Mouse (Mus musculus): ENCODE data around the gene Hist1h2ah.

Hist1h2ah gene

GRCm38 (mm10) chr13:22039364-22039763, 4.0 kb upstream of the Hist1h2ah start:
- DNase-seq (ENCODE audit: low read depth), result no peak

- DNase-seq (ENCODE audit: low read depth), result no peak
These were observed 2.0 kb upstream of the Hist1h2ah start for GRCm38 (mm10) chr13:22037415-22037814.

- no peak for DNase-seq (ENCODE audit: low read depth)
These were observed 1.6 kb upstream of the Hist1h2ah start for GRCm38 (mm10) chr13:22036986-22037385.

DNA sequence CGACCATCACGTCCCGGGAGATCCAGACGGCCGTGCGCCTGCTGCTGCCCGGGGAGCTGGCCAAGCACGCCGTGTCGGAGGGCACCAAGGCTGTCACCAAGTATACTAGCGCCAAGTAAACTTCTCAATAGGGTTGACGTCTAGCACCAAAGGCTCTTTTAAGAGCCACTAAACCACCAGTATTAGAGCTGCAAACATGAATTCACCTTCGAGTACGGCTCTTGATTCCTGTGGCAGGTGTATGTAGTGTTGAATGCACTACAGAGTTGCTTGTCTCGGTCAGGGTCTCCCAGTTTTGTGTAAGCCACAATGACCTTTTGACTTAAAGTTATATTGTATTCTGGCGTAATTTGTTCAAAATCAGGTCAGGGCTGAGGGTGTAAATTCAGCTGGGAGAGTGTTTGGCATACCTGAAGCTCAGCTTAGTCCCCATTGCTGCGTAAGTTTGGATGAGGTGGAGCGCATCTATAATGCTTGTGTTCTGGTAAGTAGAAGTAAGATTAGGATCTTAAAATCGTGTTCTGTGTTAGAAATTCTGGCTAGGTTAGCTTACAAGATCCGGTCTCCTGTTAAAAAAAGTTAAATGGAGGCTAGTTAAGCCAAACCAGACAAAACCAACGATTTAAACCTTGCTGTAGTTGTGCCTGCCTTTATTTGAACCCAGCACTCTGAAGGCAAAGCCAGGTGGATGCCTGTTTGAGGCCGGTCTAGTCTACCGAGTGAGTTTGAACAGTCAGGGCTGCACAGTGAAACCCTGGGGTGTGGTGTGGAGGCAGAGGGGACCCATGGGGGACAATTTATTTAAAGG, 985 bp upstream of the Hist1h2ah start:
- DNase-seq (ENCODE audit: low read depth), result no peak

DNA sequence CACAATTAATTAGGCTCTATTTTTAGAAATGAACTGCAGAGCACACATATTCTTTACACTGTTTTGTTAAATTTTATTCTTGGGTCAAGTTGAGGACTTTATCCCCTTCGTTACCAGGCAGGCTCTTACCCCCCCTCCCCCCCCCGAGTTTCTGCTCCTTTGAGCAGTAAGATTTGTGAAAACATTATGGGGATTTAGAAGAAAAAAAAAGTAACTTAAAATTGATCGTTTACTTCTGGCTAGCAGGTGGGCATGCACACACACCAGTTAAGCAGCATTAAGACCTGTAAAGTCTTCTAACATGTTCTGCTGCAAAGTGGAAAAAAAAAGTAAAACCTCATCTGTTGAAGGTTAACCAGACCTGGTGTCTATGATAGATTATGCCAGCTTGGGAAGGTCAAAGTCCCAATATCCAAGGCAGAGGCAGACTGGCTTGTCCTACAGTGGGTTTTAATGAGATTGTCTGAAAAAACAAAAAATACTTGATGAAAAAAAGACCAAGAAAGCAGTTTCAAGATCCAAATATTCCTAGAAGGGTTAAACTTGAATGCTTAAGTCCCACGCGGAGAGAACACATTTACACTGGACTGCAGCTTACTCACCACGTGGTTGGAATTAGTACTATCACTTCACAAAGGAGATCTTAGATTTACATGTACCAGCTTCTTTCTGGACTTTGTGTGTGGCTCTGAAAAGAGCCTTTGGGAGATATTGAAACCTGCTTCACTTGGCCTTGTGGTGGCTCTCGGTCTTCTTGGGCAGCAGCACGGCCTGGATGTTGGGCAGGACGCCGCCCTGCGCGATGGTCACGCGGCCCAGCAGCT, 713 bp downstream of the Hist1h2ah start:
- DNase-seq (ENCODE audit: low read depth), result no peak

DNA sequence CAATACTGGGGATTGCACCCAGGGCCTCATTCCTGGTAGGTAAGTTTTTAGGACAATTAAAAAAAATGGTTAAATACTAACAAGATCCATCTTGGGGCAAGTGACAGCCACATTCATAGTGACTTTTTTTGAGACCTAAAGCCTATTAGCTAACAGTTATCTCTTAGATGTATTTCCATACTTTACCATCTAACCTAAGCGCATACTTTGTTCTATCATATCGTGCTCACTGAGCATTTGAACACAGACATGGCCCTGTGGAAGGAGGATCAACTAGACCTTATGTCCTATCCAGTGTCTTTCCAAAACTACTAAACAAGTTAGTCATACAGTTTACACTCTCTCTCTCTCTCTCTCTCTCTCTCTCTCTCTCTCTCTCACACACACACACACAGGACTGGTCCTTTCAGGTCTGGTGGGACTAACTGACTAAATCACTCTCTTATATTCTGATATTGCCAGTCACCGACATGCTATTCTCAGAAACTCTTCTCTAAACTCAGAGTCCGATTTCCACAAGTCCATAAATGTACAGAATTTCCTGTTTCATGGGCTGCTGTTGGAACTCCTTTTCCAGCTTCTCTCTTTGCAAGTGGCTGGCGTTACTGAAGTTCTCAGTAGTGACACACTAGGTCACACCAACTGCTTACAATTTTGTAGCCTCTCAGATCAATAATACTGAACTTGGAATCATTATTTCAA, 1.5 kb downstream of the Hist1h2ah start:
- no peak for DNase-seq (ENCODE audit: low read depth)

GRCm38 (mm10) chr13:22030493-22030892, 4.9 kb downstream of the Hist1h2ah start:
- no peak for DNase-seq (ENCODE audit: low read depth)

GRCm38 (mm10) chr13:22029928-22030327, 5.4 kb downstream of the Hist1h2ah start:
- DNase-seq (ENCODE audit: low read depth), result no peak

DNA sequence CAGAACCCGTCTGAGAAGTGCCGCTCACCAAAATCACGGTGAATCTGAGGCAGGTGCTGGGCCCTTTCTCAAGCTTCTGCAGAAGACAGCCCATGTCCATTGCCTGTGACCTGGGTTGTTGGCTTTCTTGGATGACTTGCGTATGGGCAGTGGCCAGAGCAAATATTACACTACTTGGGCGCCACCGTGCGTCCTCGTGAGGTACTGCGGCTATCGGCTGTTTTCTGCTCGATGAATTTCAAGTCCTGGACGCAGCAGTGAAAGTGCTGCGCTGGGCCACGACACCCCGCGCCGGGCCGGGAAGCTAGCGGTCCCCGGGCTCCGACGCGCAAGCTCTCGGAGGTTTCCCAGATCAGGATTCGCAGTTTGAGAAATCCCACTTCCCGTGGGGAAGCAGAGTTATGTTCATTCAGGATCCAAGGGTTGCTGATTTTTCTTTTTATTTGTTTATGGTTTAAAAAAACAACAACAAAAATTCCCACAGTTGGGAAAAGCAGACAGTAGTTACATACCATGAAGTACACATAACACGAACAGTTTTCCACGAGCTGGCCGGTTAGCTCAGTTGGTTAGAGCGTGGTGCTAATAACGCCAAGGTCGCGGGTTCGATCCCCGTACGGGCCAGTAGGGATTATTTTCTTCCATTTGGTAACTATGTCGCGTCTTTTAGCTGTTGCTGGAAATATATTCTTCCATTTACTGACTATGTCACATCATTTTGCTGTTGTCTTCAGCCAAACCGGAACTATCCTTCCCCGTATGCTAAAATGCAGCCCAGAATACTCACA, 6.5 kb downstream of the Hist1h2ah start:
- peak; percentile 90 for DNase-seq (ENCODE audit: low read depth)

DNA sequence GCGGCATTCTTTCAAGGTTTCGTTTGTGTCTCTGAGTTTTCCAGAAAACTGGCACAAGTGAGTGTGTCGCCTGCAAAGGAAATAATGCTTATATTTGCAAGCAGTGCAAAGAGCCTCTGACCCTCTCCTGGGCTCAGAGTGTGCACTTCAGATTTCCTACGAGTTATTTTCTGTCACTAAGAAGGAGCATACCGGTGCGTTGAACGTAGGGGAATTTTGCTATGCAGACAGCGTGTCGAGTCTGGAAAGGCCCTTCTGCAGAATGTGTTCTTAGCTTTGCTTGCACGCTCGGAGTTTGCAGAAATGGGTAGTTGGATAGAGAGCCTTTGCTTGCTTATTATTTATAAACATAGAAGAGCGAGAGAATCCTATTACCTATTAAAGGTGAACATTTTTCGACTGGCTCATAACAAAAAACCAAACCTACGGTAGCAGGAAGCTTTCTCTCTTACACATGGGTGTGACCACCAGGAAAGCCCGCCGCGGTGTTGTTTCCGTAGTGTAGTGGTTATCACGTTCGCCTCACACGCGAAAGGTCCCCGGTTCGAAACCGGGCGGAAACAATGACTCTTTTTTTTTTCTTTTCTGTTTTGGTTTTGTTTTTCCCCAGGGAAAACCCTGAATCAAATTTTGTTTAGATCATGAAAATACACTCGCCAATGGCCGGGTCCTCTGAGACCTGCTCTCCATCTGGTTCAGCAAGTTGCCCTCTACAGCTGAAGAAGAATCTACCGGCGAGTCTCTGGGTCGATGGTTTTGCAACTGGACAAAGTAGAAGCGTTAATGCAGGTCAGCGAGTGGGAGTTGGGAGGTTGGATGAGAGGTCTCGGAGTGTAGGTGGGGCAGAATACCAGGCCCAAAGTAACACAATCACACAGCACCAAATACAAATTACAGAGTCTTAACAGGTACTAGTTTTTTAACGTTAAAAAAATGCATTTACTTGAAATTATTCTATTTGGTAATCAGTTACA, 9.0 kb downstream of the Hist1h2ah start:
- DNase-seq (ENCODE audit: low read depth), result no peak

- peak; percentile 92 for DNase-seq (ENCODE audit: low read depth)
These were observed 13.1 kb downstream of the Hist1h2ah start for GRCm38 (mm10) chr13:22022241-22022640.

GRCm38 (mm10) chr13:22021581-22021980, 13.8 kb downstream of the Hist1h2ah start:
- DNase-seq (ENCODE audit: low read depth), result no peak

DNA sequence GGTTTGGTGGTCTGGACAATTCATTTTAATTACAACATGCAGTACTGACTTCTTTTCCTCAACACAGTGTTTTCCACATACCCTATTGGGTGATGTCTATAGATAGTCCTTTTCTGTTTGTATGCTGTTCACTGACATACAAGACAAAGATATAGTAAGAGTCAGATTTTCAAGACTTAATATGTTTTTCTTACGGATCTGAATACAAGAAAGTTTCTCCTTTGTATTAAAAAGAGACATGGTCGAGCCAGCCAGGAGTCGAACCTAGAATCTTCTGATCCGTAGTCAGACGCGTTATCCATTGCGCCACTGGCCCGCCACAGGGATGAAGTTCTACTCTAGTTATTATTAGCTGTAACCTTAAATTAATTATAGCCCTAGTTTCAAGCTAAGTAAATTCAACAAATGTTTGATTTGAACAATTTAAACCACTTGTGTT, 14.4 kb downstream of the Hist1h2ah start:
- DNase-seq (ENCODE audit: low read depth), result no peak

DNA sequence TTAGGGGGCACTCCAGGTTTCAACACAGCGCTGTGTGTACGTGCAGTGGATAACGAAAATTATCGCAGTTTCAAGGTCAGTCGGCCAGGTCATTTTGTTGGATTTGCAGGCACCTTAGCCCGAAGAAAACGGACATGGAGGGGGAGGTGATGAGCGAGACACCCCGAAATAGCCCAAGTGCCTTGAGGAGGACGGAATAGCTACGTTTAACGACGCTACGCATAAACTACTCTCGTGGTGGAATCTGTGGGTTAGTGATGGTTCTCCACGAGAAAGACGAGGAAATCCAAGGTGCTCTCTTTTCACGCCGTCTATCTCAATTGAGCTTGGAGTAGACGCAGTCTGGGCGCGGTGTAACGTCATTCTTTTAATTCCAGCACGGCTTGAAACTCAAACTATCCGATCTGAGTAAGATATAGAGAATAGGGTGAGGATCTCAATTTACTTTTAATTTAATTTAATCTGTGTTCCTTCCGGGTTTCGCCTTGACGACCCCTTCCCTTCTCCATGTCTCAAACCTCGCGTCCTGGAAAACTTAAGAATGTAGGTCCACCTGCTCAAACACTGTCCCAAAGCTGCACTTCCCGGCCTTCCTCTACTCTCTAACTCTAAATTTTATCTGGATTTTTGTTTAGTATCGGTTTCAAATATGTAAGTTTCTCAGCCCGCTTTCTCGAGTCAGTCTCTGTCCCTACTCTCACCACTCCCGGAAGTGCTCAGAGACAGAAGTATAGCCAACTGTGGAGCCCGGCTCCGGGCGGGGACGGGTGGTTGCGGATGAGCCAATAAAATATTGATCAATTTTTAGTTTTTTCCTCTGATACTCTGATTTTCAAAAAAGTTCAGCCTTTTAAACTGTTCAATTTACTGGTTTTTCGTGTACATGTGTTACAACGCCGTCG, 15.2 kb downstream of the Hist1h2ah start:
- DNase-seq (ENCODE audit: low read depth), result no peak

DNA sequence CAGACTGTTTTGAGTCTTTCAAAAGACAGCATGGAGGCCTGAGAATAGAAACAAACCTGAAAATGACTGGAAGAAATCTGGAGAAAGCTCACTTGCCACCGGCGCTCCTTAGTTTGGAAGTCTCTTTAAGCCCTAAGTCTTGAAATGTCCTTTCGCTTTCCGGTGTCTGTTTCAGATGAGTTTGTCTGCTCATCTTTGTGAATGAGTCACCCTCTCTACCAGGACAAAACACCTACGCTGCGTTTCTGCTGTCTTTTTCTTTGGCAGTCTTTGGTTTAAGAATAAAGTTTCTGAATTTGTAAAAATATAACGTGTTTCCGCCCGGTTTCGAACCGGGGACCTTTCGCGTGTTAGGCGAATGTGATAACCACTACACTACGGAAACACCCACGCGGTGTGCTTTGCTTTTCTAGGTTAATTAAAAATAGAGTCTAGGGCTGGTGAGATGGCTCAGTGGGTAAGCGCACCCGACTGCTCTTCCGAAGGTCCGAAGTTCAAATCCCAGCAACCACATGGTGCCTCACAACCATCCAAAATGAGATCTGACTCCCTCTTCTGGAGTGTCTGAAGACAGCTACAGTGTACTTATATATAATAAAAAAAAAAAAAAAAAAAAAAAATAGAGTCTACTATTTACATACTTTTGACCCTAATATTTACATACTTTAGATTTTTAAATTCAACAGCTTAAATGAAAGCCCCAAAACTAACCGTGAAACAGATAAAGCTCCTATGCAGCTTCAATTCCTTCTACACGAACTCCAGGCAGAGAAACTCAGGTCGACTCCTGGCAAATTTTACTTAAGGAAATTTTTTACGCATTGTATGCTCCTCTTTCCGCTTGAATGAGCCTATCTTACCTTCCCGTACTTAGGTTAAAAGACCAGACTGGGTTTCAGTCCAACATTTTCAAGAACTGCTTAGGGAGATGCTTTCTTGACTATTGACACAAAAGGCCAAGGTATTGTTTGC, 19.6 kb downstream of the Hist1h2ah start:
- peak; percentile 90 for DNase-seq (ENCODE audit: low read depth)

DNA sequence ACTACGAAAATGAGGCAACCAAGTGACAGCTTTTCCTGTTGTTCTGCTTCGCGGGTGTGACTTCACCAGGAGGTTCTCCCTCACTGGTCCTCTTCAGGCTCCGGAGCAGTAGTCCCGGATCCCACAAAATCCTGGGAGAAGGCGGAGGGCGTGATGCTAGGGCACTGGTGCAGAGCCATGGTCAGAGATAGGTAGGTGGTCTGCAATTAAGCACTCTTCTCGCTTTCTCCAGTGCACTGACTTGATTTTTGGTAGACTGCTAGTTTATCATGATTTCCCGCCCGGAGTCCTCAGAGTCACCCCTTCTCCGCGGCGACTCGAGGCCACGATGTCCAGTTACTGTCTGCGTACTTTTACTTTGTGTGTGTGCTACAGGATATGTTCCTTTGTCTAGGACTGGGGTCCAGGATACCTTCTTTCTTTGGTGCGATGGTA, 20.9 kb downstream of the Hist1h2ah start:
- DNase-seq (ENCODE audit: low read depth), result no peak

DNA sequence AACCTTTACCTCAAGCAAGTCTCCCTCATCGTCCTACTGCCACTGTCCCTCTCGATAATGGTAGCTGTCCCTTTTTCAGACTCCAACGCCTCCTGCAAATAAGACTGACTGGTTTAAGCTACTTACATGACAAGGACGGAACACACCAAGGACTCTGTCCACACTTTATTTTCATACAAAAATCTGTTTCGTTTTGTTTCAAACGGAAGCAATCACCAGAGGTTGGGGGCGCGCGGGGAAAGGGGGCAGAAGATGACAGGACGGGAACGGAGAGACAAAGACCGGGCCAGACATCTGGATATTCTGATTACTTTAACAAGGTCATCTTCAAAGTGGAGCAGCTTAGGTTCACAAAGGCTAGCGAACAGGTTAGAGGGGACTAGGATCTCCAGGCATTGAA, 21.7 kb downstream of the Hist1h2ah start:
- no peak for DNase-seq (ENCODE audit: low read depth)

- DNase-seq (ENCODE audit: low read depth), result no peak
These were observed 25.7 kb downstream of the Hist1h2ah start, which contains the start of gene Prss16 for GRCm38 (mm10) chr13:22009642-22010041. Gene Prss16 (minus strand): TSS chr13:22009742.

All from c-Kit-positive CD71-positive TER-119-negative erythroid progenitor cells, embryonic 14.5 days (primary cell).